Mouse (Mus musculus): Measurements from ENCODE around the gene Tbcb. TPM values are rescaled to one million over a fixed set of nuclear protein-coding genes. Genes with fewer than 3 reads are reported as not detected.
"Not testable (repeated sequence)": the region's sequence is repeated elsewhere in the genome, so short reads cannot be mapped to it uniquely, and the experiment has no call there.

Tbcb gene
- total and polyA plus RNA-seq, 3 experiments, result 36.6 to 56.7 (median 52.7) TPM

DNA sequence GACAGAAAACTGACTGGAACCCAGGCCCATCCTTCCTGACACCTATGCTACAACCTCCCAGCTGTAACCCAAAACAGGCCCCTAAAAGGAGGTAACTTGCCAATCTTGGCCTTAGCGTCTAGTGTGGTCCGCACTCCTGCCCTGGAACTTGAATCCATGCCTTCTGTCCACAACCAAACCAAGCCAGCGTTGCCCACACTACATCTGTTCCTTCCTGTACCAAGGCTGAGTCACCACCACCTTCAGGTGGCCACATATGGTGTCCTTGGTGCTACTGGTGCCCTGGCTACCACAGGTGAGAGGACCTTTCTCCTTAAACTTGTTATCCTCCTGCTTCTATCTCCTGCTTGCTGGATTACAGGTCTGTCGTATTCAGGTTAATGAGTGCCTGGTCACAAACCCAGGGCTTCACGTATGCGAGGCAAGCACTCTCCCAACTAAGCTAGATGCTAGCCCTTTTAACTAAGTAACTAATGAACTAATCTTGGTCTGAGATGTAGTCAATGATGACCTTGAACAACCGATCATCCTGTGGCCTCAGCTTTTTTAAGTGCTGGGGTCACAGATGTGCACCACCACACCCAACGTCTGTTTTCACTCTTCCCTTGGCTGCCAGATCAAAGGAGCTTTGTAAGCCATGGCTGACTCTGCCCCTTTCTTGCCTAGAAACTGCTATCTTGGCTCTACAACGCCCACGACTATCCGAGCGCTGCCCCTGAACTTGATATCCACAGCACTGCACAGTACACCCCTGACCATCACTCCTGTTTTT lies 43.5 kb downstream of the Tbcb start:
- WGBS, result 63% methylated on average over 12 of the region's 12 CpGs
- peaks cover 4% of the 10 kb centered on the region for H3K36me3 ChIP-seq (ENCODE audit: control insufficient read depth, insufficient read depth, low read length)
- no peak overlapping the region for H3K27ac ChIP-seq
- peaks cover 3% of the 10 kb centered on the region for H3K4me1 ChIP-seq (ENCODE audit: control insufficient read depth, insufficient read depth, low read length)
- no peak for DNase-seq
- intact Hi-C loops (cut with DNase I), result no loop called here
- no peak overlapping the region for H3K4me3 ChIP-seq
- no peaks in the 10 kb centered on the region for H3K27me3 ChIP-seq (ENCODE audit: control insufficient read depth, insufficient read depth, low read length)
- H3K79me2 ChIP-seq (replicated peaks; ENCODE audit: control insufficient read depth, insufficient read depth, low read length), result no peaks in the 10 kb centered on the region
- TF ChIP-seq EP300 (IDR thresholded peaks at IDR 0.05; ENCODE audit: insufficient read depth, low read depth, low read length) (0 out of 2 replicates have a peak, but pooled peaks have one; percentile 38), CTCF (IDR thresholded peaks at IDR 0.05) (no peak)
- no peak overlapping the region for H3K9ac ChIP-seq (ENCODE audit: low read depth, low read length)

DNA sequence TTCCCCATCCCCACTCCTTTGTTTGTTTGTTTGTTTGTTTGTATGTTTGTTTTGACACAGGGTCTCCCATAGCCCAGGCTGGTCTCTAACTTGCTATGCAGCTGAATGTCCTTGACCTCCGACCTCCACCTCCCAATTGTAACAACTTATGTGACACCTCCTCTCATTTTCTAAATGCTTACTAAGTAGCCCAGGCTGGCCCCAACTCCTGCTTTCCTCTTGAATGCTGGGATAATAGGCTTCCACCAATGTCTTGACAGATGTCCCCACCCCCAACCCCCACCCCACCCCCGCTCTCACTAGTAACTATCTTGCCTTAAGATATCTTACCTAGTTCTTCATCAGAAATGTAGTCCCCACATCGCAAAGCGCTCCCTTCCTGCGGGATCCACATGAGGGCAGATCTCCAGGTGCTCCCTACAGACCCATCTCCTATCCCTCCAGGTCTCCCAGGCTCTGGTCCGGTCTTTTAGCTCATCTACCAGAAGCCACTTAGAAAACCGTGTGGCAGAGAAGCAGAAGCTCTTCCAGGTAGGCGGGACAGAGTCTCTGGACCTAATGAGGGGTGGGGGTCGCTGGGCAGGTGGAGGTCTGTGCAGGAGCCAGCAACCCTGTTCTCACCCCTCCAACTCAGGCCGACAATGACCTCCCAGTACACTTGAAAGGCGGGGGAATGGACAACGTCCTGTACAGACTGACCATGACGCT lies 47.3 kb downstream of the Tbcb start:
- peak overlapping the region; percentile 86 for H3K9ac ChIP-seq (ENCODE audit: low read depth, low read length)
- peak overlapping the region; percentile 94 for H3K27ac ChIP-seq
- H3K4me3 ChIP-seq, result peak overlapping the region; percentile 52
- intact Hi-C loops (cut with DNase I), result loop anchor here (1.0 to 5.0 kb wide), 2 partner anchors 9 to 33 kb away; no protein-coding TSS in a partner anchor
- H3K79me2 ChIP-seq (replicated peaks; ENCODE audit: control insufficient read depth, insufficient read depth, low read length), result no peaks in the 10 kb centered on the region
- no peaks in the 10 kb centered on the region for H3K27me3 ChIP-seq (ENCODE audit: control insufficient read depth, insufficient read depth, low read length)
- no peaks in the 10 kb centered on the region for H3K36me3 ChIP-seq (ENCODE audit: control insufficient read depth, insufficient read depth, low read length)
- whole genome bisulfite sequencing, result 61% methylated on average over 13 of the region's 13 CpGs
- H3K4me1 ChIP-seq (ENCODE audit: control insufficient read depth, insufficient read depth, low read length), result peaks cover 2% of the 10 kb centered on the region; the same call in 1 of the 2 replicates
- DNase-seq, result no peak
- TF ChIP-seq CTCF (IDR thresholded peaks at IDR 0.05) (no peak), EP300 (IDR thresholded peaks at IDR 0.05; ENCODE audit: insufficient read depth, low read depth, low read length) (no peak), POLR2A (IDR thresholded peaks at IDR 0.05; ENCODE audit: insufficient read depth, low read depth, low read length) (no peak)

DNA sequence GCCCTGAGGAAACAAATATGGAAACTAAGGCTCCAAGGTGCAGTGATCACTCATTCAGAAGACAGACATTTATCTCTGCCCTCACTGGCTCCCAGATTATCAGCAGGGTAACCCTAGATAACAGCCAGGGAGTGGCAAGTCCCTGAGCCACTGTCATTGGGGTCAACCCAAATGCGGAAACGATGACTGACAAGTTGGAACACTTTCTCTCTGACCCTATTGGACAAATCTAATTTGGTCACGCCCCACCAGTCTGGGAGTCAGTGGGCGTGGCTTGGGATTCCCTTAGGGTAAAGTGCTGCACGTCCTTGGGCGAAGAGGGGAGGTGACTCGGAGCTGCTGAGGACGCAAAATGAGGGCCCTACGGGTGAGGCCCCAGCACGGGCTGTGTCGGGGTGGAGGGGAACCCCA lies 48.2 kb downstream of the Tbcb start, which contains the start of gene Cox7a1:
Gene Cox7a1, plus strand, starts transcription at position 266 of the 411 bp plus-strand sequence.
- Histone ChIP-seq H3K36me3 (ENCODE audit: control insufficient read depth, insufficient read depth, low read length) (no peaks in the 10 kb centered on the region), H3K4me3 (peak within 1 kb of the TSS; percentile 52), H3K9ac (ENCODE audit: low read depth, low read length) (peak within 1 kb of the TSS; percentile 86), H3K79me2 (replicated peaks; ENCODE audit: control insufficient read depth, insufficient read depth, low read length) (no peaks in the 10 kb centered on the region), H3K27me3 (ENCODE audit: control insufficient read depth, insufficient read depth, low read length) (no peaks in the 10 kb centered on the region), H3K4me1 (ENCODE audit: control insufficient read depth, insufficient read depth, low read length) (peaks cover 2% of the 10 kb centered on the region; the same call in 1 of the 2 replicates), H3K27ac (peak within 1 kb of the TSS; percentile 94)
- 0% methylated on average over 11 of the region's 11 CpGs for WGBS
- TF ChIP-seq CTCF (IDR thresholded peaks at IDR 0.05) (no peak), POLR2A (IDR thresholded peaks at IDR 0.05; ENCODE audit: insufficient read depth, low read depth, low read length) (peak; percentile 96), EP300 (IDR thresholded peaks at IDR 0.05; ENCODE audit: insufficient read depth, low read depth, low read length) (peak; percentile 69)
- DNase-seq, result peak; percentile 90 to 93
- intact Hi-C loops (cut with DNase I), result loop anchor here (5.0 kb wide), 1 partner anchor 33 kb away; no protein-coding TSS in a partner anchor

DNA sequence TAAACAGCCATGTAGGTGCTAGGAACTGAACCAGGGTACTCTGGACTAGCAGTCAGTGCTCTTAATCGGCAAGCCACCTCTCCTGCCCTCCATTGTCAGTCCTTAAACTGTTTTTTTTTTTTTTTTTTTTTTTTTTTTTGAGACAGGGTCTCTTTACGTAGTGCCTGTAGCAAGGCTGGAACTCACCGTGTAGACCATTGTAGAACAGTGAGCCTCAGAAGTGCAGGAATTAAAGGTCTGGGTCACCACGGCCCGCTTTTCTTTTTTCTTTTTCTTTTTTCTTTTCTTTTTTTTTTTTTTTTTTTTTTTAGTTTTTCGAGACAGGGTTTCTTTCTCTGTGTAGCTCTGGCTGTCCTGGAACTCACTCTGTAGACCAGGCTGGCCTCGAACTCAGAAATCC lies 48.9 kb downstream of the Tbcb start:
- DNase-seq; H3K27ac ChIP-seq; H3K79me2 ChIP-seq (replicated peaks; ENCODE audit: control insufficient read depth, insufficient read depth, low read length); H3K4me3 ChIP-seq; H3K27me3 ChIP-seq (ENCODE audit: control insufficient read depth, insufficient read depth, low read length); H3K36me3 ChIP-seq (ENCODE audit: control insufficient read depth, insufficient read depth, low read length); H3K9ac ChIP-seq (ENCODE audit: low read depth, low read length); H3K4me1 ChIP-seq (ENCODE audit: control insufficient read depth, insufficient read depth, low read length): not testable (repeated sequence)
- intact Hi-C loops (cut with DNase I), result loop anchor here (5.0 kb wide), 1 partner anchor 34 kb away; no protein-coding TSS in a partner anchor
- 63% methylated on average over 6 of the region's 7 CpGs for WGBS

DNA sequence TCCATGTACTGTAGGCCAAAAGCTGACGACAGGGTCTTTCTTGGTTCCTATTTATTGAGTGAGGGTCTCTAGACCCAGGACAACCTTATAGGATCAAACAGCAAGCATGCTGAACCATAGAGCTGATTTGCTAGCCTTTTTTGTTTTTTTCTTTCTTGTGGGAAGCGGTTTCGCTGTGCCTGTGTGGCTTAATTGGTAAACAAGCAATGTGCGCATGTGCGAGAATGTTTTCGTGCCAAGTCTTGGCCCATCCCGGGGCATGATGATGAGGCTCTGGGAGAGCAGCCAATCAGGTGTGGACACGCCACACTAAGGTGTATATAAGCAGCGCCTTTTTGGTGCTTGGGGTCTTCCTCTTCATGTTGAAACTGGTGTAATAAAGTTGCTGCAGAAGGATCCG lies 50.1 kb downstream of the Tbcb start:
- H3K36me3 ChIP-seq (ENCODE audit: control insufficient read depth, insufficient read depth, low read length); H3K4me1 ChIP-seq (ENCODE audit: control insufficient read depth, insufficient read depth, low read length); DNase-seq; H3K27ac ChIP-seq; H3K27me3 ChIP-seq (ENCODE audit: control insufficient read depth, insufficient read depth, low read length); H3K79me2 ChIP-seq (replicated peaks; ENCODE audit: control insufficient read depth, insufficient read depth, low read length); H3K4me3 ChIP-seq; H3K9ac ChIP-seq (ENCODE audit: low read depth, low read length): not testable (repeated sequence)
- WGBS, result 92% methylated on average over 10 of the region's 10 CpGs
- intact Hi-C loops (cut with DNase I), result loop anchor here (1.0 to 5.0 kb wide), 3 partner anchors 16 to 35 kb away; partner anchors contain the start of gene Capns1

DNA sequence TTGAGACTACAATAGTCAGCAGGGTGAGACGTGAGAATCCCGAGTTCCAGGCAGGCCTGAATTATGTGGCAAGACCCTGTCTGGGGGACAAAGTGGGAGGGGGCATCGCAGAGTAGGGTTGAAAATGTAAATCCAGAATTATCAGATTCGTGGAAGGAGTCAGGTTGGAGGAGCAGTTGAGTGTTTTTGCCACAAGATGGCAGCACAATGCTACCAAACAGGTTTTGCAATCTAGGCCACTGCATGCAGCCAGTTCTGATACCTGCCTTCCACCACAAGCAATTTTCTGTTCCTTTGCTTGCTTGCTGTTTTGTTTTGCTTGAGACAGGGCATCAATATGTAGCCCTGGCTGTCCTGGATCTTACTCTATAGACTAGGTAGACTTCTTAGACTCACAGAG lies 50.8 kb downstream of the Tbcb start:
- H3K9ac ChIP-seq (ENCODE audit: low read depth, low read length), result no peak overlapping the region
- WGBS, result 3% methylated on average over 4 of the region's 4 CpGs

More for the DNA sequence above, 50.8 kb downstream of the Tbcb start:
- no peaks in the 10 kb centered on the region for H3K79me2 ChIP-seq (replicated peaks; ENCODE audit: control insufficient read depth, insufficient read depth, low read length)
- intact Hi-C loops (cut with DNase I), result loop anchor here (1.0 to 5.0 kb wide), 3 partner anchors 17 to 36 kb away; partner anchors contain the start of gene Capns1
- H3K4me1 ChIP-seq (ENCODE audit: control insufficient read depth, insufficient read depth, low read length), result peaks cover 2% of the 10 kb centered on the region; the same call in 1 of the 2 replicates
- no peaks in the 10 kb centered on the region for H3K36me3 ChIP-seq (ENCODE audit: control insufficient read depth, insufficient read depth, low read length)
- TF ChIP-seq EP300 (IDR thresholded peaks at IDR 0.05; ENCODE audit: insufficient read depth, low read depth, low read length) (peak; percentile 93), CTCF (IDR thresholded peaks at IDR 0.05) (peak; percentile 91), POLR2A (IDR thresholded peaks at IDR 0.05; ENCODE audit: insufficient read depth, low read depth, low read length) (no peak)
- DNase-seq, result peak; percentile 70 to 77
- no peak overlapping the region for H3K4me3 ChIP-seq
- no peak overlapping the region for H3K27ac ChIP-seq
- H3K27me3 ChIP-seq (ENCODE audit: control insufficient read depth, insufficient read depth, low read length), result no peaks in the 10 kb centered on the region
